Mouse (Mus musculus): ENCODE measurements at regions not wholly inside any gene's neighbourhood (a gene's known extent, or its start where the extent isn't known, plus 50 kb on each side); places are given as distances from the start of the nearest gene placed in this dataset.

GRCm38 (mm10) chr9:116405051-116405450 is 229.9 kb upstream of the Tgfbr2 start:
- in situ Hi-C loops (cut with MboI; ENCODE audit: low pct_ligation_motif_present, low pct_unique_long_range_greater_than_20kb, low sequenced_read_pairs) (no loop called here), dilution Hi-C loops (cut with MboI; ENCODE audit: extremely low pct_ligation_motif_present, extremely low pct_unique_long_range_greater_than_20kb, low sequenced_read_pairs) (no loop called here)
- no peak for DNase-seq (ENCODE audit: extremely low read depth)
- Histone ChIP-seq H3K9me3 (replicated peaks; ENCODE audit: low read length) (peaks cover 2% of the 10 kb centered on the region), H3K79me2 (replicated peaks; ENCODE audit: control insufficient read depth, extremely low read depth, insufficient read depth, poor library complexity, severe bottlenecking) (no peaks in the 10 kb centered on the region), H3K4me3 (replicated peaks in 1 of 3; ENCODE audit: low read depth in 2 of 3, low read length in 2 of 3, poor library complexity in 1 of 3) (no peak overlapping the region), H3K27me3 (replicated peaks) (no peaks in the 10 kb centered on the region), H3K4me1 (ENCODE audit: control insufficient read depth in 1 of 2, insufficient read depth in 2 of 2) (peaks cover 0 to 3% of the 10 kb centered on the region in 2 experiments; a peak in 1 of 4 replicates), H3K36me3 (replicated peaks in 1 of 2; ENCODE audit: control insufficient read depth in 1 of 2, insufficient read depth in 1 of 2, low read length in 1 of 2) (no peaks in the 10 kb centered on the region), H3K4me2 (ENCODE audit: insufficient read depth, low read depth, poor library complexity, severe bottlenecking) (no peak overlapping the region), H3K9ac (ENCODE audit: insufficient read depth, low read depth) (no peak overlapping the region), H3K27ac (ENCODE audit: insufficient read depth, low read depth) (no peak overlapping the region)
- TF ChIP-seq RAD21 (IDR thresholded peaks at IDR 0.05; ENCODE audit: low read depth, low read length) (no peak), IRF4 (IDR thresholded peaks at IDR 0.05; ENCODE audit: low read depth, low read length) (no peak), TCF12 (IDR thresholded peaks at IDR 0.05; ENCODE audit: low read depth, low read length) (no peak), CHD1 (IDR thresholded peaks at IDR 0.05; ENCODE audit: low read depth, low read length) (no peak), UBTF (IDR thresholded peaks at IDR 0.05; ENCODE audit: low read depth, low read length) (no peak), ETS1 (conservative IDR thresholded peaks at IDR 0.05; ENCODE audit: low read depth, low read length) (no peak)

GRCm38 (mm10) chr9:116401821-116402220 is 226.7 kb upstream of the Tgfbr2 start:
- no peak overlapping the region for H3K27ac ChIP-seq (ENCODE audit: insufficient read depth, low read depth)
- H3K9ac ChIP-seq (ENCODE audit: insufficient read depth, low read depth), result no peak overlapping the region
- peaks cover 0 to 3% of the 10 kb centered on the region in 2 experiments; a peak in 1 of 4 replicates for H3K4me1 ChIP-seq (ENCODE audit: control insufficient read depth in 1 of 2, insufficient read depth in 2 of 2)
- no peaks in the 10 kb centered on the region for H3K9me3 ChIP-seq (replicated peaks; ENCODE audit: low read length)
- no peaks in the 10 kb centered on the region for H3K27me3 ChIP-seq (replicated peaks)
- no peak overlapping the region for H3K4me3 ChIP-seq (replicated peaks in 1 of 3; ENCODE audit: low read depth in 2 of 3, low read length in 2 of 3, poor library complexity in 1 of 3)
- DNase-seq (ENCODE audit: extremely low read depth), result no peak
- H3K4me2 ChIP-seq (ENCODE audit: insufficient read depth, low read depth, poor library complexity, severe bottlenecking), result no peak overlapping the region
- dilution Hi-C loops (cut with MboI; ENCODE audit: extremely low pct_ligation_motif_present, extremely low pct_unique_long_range_greater_than_20kb, low sequenced_read_pairs), result no loop called here
- H3K36me3 ChIP-seq (replicated peaks in 1 of 2; ENCODE audit: control insufficient read depth in 1 of 2, insufficient read depth in 1 of 2, low read length in 1 of 2), result no peaks in the 10 kb centered on the region
- H3K79me2 ChIP-seq (replicated peaks; ENCODE audit: control insufficient read depth, extremely low read depth, insufficient read depth, poor library complexity, severe bottlenecking), result no peaks in the 10 kb centered on the region
- in situ Hi-C loops (cut with MboI; ENCODE audit: low pct_ligation_motif_present, low pct_unique_long_range_greater_than_20kb, low sequenced_read_pairs), result no loop called here
- TF ChIP-seq TCF12 (IDR thresholded peaks at IDR 0.05; ENCODE audit: low read depth, low read length) (no peak), NRF1 (IDR thresholded peaks at IDR 0.05; ENCODE audit: low read depth, low read length) (no peak), JUND (conservative IDR thresholded peaks at IDR 0.05; ENCODE audit: low read depth, low read length) (no peak), MEF2A (IDR thresholded peaks at IDR 0.05; ENCODE audit: borderline replicate concordance, low read depth, low read length) (no peak), USF2 (conservative IDR thresholded peaks at IDR 0.05; ENCODE audit: low read depth, low read length) (no peak)

GRCm38 (mm10) chr9:116400270-116400669 is 225.1 kb upstream of the Tgfbr2 start:
- H3K4me3 ChIP-seq (replicated peaks in 1 of 3; ENCODE audit: low read depth in 2 of 3, low read length in 2 of 3, poor library complexity in 1 of 3), result no peak overlapping the region
- no peaks in the 10 kb centered on the region for H3K79me2 ChIP-seq (replicated peaks; ENCODE audit: control insufficient read depth, extremely low read depth, insufficient read depth, poor library complexity, severe bottlenecking)
- dilution Hi-C loops (cut with MboI; ENCODE audit: extremely low pct_ligation_motif_present, extremely low pct_unique_long_range_greater_than_20kb, low sequenced_read_pairs), result no loop called here
- no peaks in the 10 kb centered on the region for H3K9me3 ChIP-seq (replicated peaks; ENCODE audit: low read length)
- H3K36me3 ChIP-seq (replicated peaks in 1 of 2; ENCODE audit: control insufficient read depth in 1 of 2, insufficient read depth in 1 of 2, low read length in 1 of 2), result no peaks in the 10 kb centered on the region
- H3K4me1 ChIP-seq (ENCODE audit: control insufficient read depth in 1 of 2, insufficient read depth in 2 of 2), result peaks cover 0 to 3% of the 10 kb centered on the region in 2 experiments; a peak in 1 of 4 replicates
- TF ChIP-seq MEF2A (IDR thresholded peaks at IDR 0.05; ENCODE audit: borderline replicate concordance, low read depth, low read length) (no peak), JUN (IDR thresholded peaks at IDR 0.05; ENCODE audit: insufficient read depth, low read depth, low read length) (no peak), SMC3 (IDR thresholded peaks at IDR 0.05; ENCODE audit: low read depth, low read length) (peak; percentile 44), ZMIZ1 (IDR thresholded peaks at IDR 0.05; ENCODE audit: low read depth, low read length) (no peak), ETS1 (conservative IDR thresholded peaks at IDR 0.05; ENCODE audit: low read depth, low read length) (no peak), MAX (IDR thresholded peaks at IDR 0.05; ENCODE audit: low read length) (no peak), ZNF384 (IDR thresholded peaks at IDR 0.05; ENCODE audit: low read depth, low read length) (no peak), MYC (IDR thresholded peaks at IDR 0.05; ENCODE audit: low read depth, low read length) (no peak), ELF1 (IDR thresholded peaks at IDR 0.05; ENCODE audit: low read depth, low read length) (no peak), EP300 (IDR thresholded peaks at IDR 0.05; ENCODE audit: low read length) (no peak), CHD1 (IDR thresholded peaks at IDR 0.05; ENCODE audit: low read depth, low read length) (no peak), RAD21 (IDR thresholded peaks at IDR 0.05; ENCODE audit: low read depth, low read length) (peak; percentile 19), USF1 (IDR thresholded peaks at IDR 0.05; ENCODE audit: low read depth, low read length) (no peak), CTCF (conservative IDR thresholded peaks at IDR 0.05 in 1 of 2, IDR thresholded peaks at IDR 0.05 in 1 of 2; ENCODE audit: low read depth in 2 of 2, low read length in 2 of 2) (peak; percentile 41 to 56; a peak in 3 of 4 replicates), UBTF (IDR thresholded peaks at IDR 0.05; ENCODE audit: low read depth, low read length) (no peak)
- peak; percentile 43 for DNase-seq (ENCODE audit: extremely low read depth)
- H3K27me3 ChIP-seq (replicated peaks), result no peaks in the 10 kb centered on the region
- in situ Hi-C loops (cut with MboI; ENCODE audit: low pct_ligation_motif_present, low pct_unique_long_range_greater_than_20kb, low sequenced_read_pairs), result no loop called here
- no peak overlapping the region for H3K27ac ChIP-seq (ENCODE audit: insufficient read depth, low read depth)
- H3K4me2 ChIP-seq (ENCODE audit: insufficient read depth, low read depth, poor library complexity, severe bottlenecking), result no peak overlapping the region
- H3K9ac ChIP-seq (ENCODE audit: insufficient read depth, low read depth), result no peak overlapping the region
